Mouse (Mus musculus) stomach, embryonic 15.5 days (tissue): ENCODE measurements around the gene Col12a1. TPM values are rescaled to one million over a fixed set of nuclear protein-coding genes. Genes with fewer than 3 reads are reported as not detected.

ENCODE experiments used
- ATAC-seq: fragments of 200-750 bp; cut with Nextera tagmentation; 2 replicates; pipeline ENCODE4 v1.8.0; 2017; ENCODE audit warnings: low read depth, moderate number of reproducible peaks, moderate TSS enrichment; ENCODE audit not compliant: insufficient read depth, low FRiP score
- H3K27ac ChIP-seq: fragments of 300-500 bp; sonication (generic); 2 replicates; pipeline ENCODE4 v1.5.1; 2015; ENCODE audit warnings: mild to moderate bottlenecking, inconsistent platforms
- H3K27me3 ChIP-seq: fragments of 300-500 bp; sonication (generic); replicated peaks from 2 replicates; pipeline ENCODE4 v1.6.1; 2015; ENCODE audit warnings: inconsistent platforms
- H3K36me3 ChIP-seq: fragments of 300-500 bp; sonication (generic); 2 replicates; pipeline ENCODE4 v1.6.1; 2015; ENCODE audit warnings: inconsistent platforms
- H3K4me1 ChIP-seq: fragments of 300-500 bp; sonication (generic); 2 replicates; pipeline ENCODE4 v1.6.1; 2015; ENCODE audit warnings: inconsistent platforms
- H3K4me2 ChIP-seq: fragments of 300-500 bp; sonication (generic); 2 replicates; pipeline ENCODE4 v1.6.1; 2015; ENCODE audit warnings: mild to moderate bottlenecking, inconsistent platforms
- H3K4me3 ChIP-seq: fragments of 300-500 bp; sonication (generic); replicated peaks from 2 replicates; pipeline ENCODE4 v1.5.1; 2015; ENCODE audit warnings: inconsistent platforms
- H3K9ac ChIP-seq: fragments of 300-500 bp; sonication (generic); 2 replicates; pipeline ENCODE4 v1.6.1; 2015; ENCODE audit warnings: inconsistent platforms
- H3K9me3 ChIP-seq: fragments of 300-500 bp; sonication (generic); 2 replicates; pipeline ENCODE4 v1.6.1; 2016; ENCODE audit warnings: inconsistent platforms
- WGBS: fragments of 180-500 bp; shearing (Covaris S2); methylation state at CpG from one replicate; pipeline ENCODE4 v1.1.7; 2015; 5-methylcytosine and 5-hydroxymethylcytosine counted together
- polyA plus RNA-seq: library from polyadenylated mRNA; unstranded; fragments of >200 nt; fragmentation: Nextera tagmentation; extraction: Ambion mirVana; gene quantifications from 2 replicates; pipeline ENCODE4 v1.2.1, GENCODE M21; 2015

Gene Col12a1
- polyA plus RNA-seq, result 39.8 and 41.8 TPM in 2 replicates

DNA sequence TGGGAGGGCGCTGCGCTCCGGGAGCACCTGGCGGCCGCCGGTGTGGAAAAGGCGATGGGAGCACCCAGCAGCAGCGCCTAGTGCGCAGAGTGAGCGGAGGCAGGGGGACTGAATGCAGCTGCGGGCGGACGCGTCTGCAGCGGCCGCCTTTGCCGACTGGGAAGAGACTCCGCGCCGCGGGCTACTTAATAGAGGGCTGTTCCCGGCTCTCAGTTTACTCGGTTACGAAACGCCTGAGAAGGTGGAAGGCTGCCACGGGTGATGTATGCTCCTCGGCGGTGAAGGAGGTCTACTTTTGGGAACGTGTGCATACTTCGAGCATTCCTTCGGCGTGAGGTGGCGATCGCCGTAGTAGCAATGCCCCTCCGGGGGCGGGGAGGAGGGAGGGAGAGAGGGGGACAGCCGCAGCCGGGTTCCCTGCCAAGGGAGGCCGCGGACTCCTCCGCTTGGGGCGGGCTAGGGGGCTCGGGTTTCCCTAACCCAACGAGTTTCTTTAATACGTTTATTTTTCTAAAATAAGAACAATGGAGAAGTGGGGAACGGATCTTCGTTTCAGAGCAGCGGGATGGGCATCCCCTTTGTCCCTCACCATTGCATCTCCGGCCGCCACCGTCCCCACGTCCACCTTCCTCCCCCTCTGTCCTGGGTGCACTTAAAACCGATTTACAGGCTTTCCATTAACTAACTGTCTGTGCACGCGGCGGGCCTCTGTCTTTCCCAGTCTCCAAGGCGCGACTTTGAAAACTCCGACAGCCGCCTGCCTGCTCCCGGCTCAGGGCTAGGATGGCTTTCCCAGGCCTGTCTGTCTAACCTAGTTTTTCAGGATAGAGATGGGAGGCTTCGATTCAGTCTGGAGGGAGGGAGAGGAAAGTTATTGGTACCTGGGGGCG lies at the start of gene Col12a1:
Col12a1 (minus strand) TSS at position 351 of the 890 bp plus-strand sequence.
- Histone ChIP-seq H3K27me3 (no peaks in the 10 kb centered on the region), H3K4me2 (peak within 1 kb of the TSS; percentile 78), H3K27ac (peak within 1 kb of the TSS; percentile 86), H3K9ac (peak within 1 kb of the TSS; percentile 45), H3K36me3 (no peaks in the 10 kb centered on the region), H3K4me1 (peaks cover 25% of the 10 kb centered on the region), H3K4me3 (peak within 1 kb of the TSS; percentile 59), H3K9me3 (no peaks in the 10 kb centered on the region)
- under 1% methylated on average over 64 of the region's 64 CpGs for WGBS
- ATAC-seq, result peak; percentile 45

DNA sequence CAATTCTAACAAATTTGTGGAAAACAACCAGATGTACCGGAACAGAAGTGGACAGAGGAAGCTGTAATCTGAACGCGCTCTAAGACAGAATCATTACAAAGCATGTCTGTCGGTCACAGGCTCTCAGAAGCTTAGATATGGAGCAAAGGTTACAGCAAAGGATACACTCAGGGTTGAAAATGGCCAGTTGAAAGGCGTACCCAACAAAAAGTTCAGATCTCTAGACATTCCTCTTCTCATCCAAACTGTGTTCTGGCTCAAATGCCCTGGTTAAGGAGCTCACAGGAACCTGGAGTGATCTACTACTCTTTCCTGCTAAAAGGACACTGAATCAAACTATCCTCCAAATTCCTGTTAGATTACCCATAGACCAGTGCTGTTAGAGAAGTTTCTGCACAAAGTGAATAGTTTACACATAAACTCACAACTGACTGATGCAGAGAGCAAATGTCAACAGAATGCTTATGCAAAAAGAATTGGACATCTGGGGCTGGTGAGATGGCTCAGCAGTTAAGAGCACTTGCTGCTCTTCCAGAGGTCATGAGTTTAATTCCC lies 48.4 kb upstream of the Col12a1 start:
- Histone ChIP-seq H3K27me3 (no peaks in the 10 kb centered on the region), H3K4me2 (no peak overlapping the region), H3K9ac (no peak overlapping the region), H3K4me1 (no peaks in the 10 kb centered on the region), H3K9me3 (no peaks in the 10 kb centered on the region), H3K27ac (no peak overlapping the region), H3K4me3 (no peak overlapping the region), H3K36me3 (no peaks in the 10 kb centered on the region)
- 89% methylated on average over 5 of the region's 5 CpGs for WGBS
- no peak for ATAC-seq

DNA sequence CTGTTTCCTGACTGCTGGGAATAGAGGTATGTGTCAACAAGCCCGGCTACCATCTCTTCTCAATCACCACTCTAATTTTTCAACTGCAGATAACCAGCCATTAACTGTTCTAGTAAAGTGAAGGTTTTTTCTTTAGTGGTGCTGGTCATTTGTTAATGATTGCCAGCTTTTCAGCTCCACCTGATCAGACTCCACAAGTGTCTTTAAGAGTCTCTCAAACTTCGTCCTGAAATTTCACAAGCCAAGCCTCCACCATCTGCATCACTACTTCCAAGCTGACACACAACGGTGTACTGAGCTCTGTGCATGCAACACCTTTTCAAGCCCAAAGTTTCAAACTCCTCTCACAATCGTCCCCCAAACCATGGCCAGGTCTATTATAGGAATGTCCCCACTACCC lies 46.7 kb upstream of the Col12a1 start:
- no peak overlapping the region for H3K27ac ChIP-seq
- WGBS, result 77% methylated on average over 4 of the region's 4 CpGs
- peak; percentile 43; the same call in 1 of the 2 replicates for ATAC-seq

GRCm38 (mm10) chr9:79762519-79762918 lies 43.9 kb upstream of the Col12a1 start:
- Histone ChIP-seq H3K36me3 (no peaks in the 10 kb centered on the region), H3K27me3 (no peaks in the 10 kb centered on the region), H3K4me2 (no peak overlapping the region), H3K27ac (no peak overlapping the region), H3K9me3 (no peaks in the 10 kb centered on the region), H3K4me1 (0 out of 2 replicates have a peak, but pooled peaks cover 4% of the 10 kb centered on the region), H3K9ac (no peak overlapping the region), H3K4me3 (no peak overlapping the region)
- ATAC-seq, result no peak
- 79% methylated on average over 6 of the region's 6 CpGs for WGBS

More for the DNA sequence above, 46.7 kb upstream of the Col12a1 start:
- Histone ChIP-seq H3K36me3 (no peaks in the 10 kb centered on the region), H3K4me3 (no peak overlapping the region), H3K9ac (no peak overlapping the region), H3K4me2 (no peak overlapping the region), H3K9me3 (no peaks in the 10 kb centered on the region), H3K4me1 (no peaks in the 10 kb centered on the region), H3K27me3 (no peaks in the 10 kb centered on the region)

DNA sequence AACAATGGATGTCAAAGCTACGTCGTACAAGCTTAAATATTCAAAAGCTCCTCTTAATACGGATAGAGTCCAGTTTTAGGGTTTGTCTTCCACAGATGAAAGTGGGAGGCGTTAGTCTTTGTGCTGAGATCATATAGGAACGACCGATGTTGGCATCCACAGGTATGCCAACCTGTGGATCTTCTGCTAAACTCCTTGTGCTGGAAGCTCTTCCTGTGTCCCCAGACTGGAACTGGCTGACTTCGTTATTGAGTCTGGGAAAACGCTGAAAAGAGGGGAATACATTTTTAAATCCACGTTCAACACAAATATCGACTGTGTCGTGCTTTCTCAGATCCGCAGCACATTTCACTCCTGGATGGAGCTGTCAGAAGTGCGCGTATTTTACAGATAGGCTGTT lies 41.4 kb upstream of the Col12a1 start:
- H3K9me3 ChIP-seq, result no peaks in the 10 kb centered on the region
- peaks cover 7% of the 10 kb centered on the region for H3K36me3 ChIP-seq
- ATAC-seq, result peak; percentile 38; the same call in 1 of the 2 replicates
- peak overlapping the region; percentile 62; the same call in 1 of the 2 replicates for H3K9ac ChIP-seq
- 0 out of 2 replicates have a peak, but pooled peaks cover 4% of the 10 kb centered on the region for H3K4me1 ChIP-seq
- peak overlapping the region; percentile 59 for H3K4me2 ChIP-seq
- WGBS, result 2% methylated on average over 14 of the region's 14 CpGs
- H3K27me3 ChIP-seq, result no peaks in the 10 kb centered on the region
- peak overlapping the region; percentile 91 for H3K27ac ChIP-seq
- peak overlapping the region; percentile 68 for H3K4me3 ChIP-seq

DNA sequence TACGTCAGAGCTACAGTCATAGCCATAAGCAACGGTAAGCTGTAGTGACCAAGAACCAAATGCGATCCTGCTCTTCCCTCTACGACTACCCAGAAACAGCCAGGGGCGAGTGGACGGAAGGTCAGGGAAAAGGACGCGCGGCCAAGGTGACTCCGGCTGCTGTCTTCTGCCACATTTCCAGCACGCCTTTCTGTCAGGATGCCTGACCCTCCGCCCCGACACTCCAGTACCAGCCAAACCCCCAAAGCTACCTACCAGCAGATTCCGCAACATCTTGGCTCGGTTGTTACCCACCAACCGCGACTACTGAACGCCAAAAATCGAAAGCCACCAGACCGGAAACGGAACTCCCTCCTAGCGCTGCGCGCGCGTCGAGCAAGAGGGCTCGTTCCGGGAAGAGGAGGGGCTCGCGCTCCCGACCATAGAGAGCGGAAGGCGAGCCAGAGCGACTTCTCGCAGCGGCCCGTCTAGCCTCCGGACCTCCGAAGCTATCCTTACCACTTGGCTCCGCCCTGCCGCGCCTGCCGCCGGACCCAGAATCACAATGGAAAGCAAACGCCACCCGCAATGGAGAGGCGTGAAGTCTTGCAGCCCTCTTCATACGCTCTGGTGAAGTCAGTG lies 40.9 kb upstream of the Col12a1 start, which contains the start of gene Cox7a2:
Cox7a2 (minus strand) TSS at position 494 of the 621 bp plus-strand sequence.
- ATAC-seq, result peak; percentile 100
- peak within 1 kb of the TSS; percentile 68 for H3K4me3 ChIP-seq
- H3K4me1 ChIP-seq, result 0 out of 2 replicates have a peak, but pooled peaks cover 4% of the 10 kb centered on the region
- peak within 1 kb of the TSS; percentile 91 for H3K27ac ChIP-seq
- peaks cover 10% of the 10 kb centered on the region for H3K36me3 ChIP-seq
- no peaks in the 10 kb centered on the region for H3K27me3 ChIP-seq
- H3K4me2 ChIP-seq, result peak within 1 kb of the TSS; percentile 59
- no peaks in the 10 kb centered on the region for H3K9me3 ChIP-seq
- H3K9ac ChIP-seq, result peak within 1 kb of the TSS; percentile 80
- WGBS, result under 1% methylated on average over 49 of the region's 49 CpGs

- Histone ChIP-seq H3K27me3 (no peaks in the 10 kb centered on the region), H3K27ac (no peak overlapping the region), H3K36me3 (peaks cover 10% of the 10 kb centered on the region), H3K4me2 (no peak overlapping the region), H3K9ac (no peak overlapping the region), H3K4me1 (0 out of 2 replicates have a peak, but pooled peaks cover 4% of the 10 kb centered on the region), H3K4me3 (no peak overlapping the region), H3K9me3 (no peaks in the 10 kb centered on the region)
- ATAC-seq, result no peak
- WGBS, result 93% methylated on average over 4 of the region's 4 CpGs
These were observed 36.7 kb upstream of the Col12a1 start for GRCm38 (mm10) chr9:79755311-79755710.

- H3K4me3 ChIP-seq, result no peak overlapping the region
- H3K9me3 ChIP-seq, result no peaks in the 10 kb centered on the region
- peaks cover 10% of the 10 kb centered on the region for H3K36me3 ChIP-seq
- H3K9ac ChIP-seq, result no peak overlapping the region
- no peaks in the 10 kb centered on the region for H3K27me3 ChIP-seq
- ATAC-seq, result no peak
- H3K27ac ChIP-seq, result no peak overlapping the region
- 74% methylated on average over 8 of the region's 8 CpGs for WGBS
- H3K4me1 ChIP-seq, result no peaks in the 10 kb centered on the region
- no peak overlapping the region for H3K4me2 ChIP-seq
These were observed 33.2 kb upstream of the Col12a1 start for GRCm38 (mm10) chr9:79751846-79752245.

- Histone ChIP-seq H3K4me1 (no peaks in the 10 kb centered on the region), H3K9ac (no peak overlapping the region), H3K9me3 (no peaks in the 10 kb centered on the region), H3K36me3 (peaks cover 7% of the 10 kb centered on the region), H3K27ac (no peak overlapping the region), H3K27me3 (no peaks in the 10 kb centered on the region), H3K4me2 (no peak overlapping the region), H3K4me3 (no peak overlapping the region)
- 59% methylated on average over 7 of the region's 7 CpGs for WGBS
- ATAC-seq, result no peak
These were observed 32.1 kb upstream of the Col12a1 start for GRCm38 (mm10) chr9:79750709-79751108.

DNA sequence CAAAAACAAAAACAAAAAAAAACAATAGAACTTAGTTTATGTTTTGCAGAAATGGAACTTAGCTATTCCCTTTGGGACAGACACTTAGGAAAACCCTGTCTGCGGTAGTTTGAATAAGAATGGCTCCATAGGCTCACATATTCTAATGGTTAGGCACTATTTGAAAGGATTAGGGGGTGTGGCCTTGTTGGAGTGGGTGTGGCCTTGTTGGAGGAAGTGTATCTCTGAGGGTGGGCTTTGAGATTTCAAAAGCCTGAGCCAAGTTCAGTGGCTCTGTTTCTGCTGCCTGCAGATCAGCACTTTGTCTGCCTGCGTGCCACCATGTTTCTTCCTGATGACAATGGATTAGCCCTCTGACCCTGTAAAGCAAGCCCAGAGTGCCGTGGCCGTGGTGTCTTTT lies 26.4 kb upstream of the Col12a1 start:
- Histone ChIP-seq H3K27me3 (no peaks in the 10 kb centered on the region), H3K36me3 (no peaks in the 10 kb centered on the region), H3K9me3 (no peaks in the 10 kb centered on the region), H3K27ac (no peak overlapping the region), H3K4me1 (no peaks in the 10 kb centered on the region), H3K4me3 (no peak overlapping the region), H3K9ac (no peak overlapping the region), H3K4me2 (no peak overlapping the region)
- 58% methylated on average over 4 of the region's 4 CpGs for WGBS
- no peak for ATAC-seq

- 72% methylated on average over 6 of the region's 6 CpGs for WGBS
- no peak overlapping the region for H3K9ac ChIP-seq
- no peaks in the 10 kb centered on the region for H3K36me3 ChIP-seq
These were observed 17.0 kb upstream of the Col12a1 start for GRCm38 (mm10) chr9:79735608-79736007.

More at GRCm38 (mm10) chr9:79735608-79736007, 17.0 kb upstream of the Col12a1 start:
- no peak for ATAC-seq
- Histone ChIP-seq H3K4me3 (no peak overlapping the region), H3K9me3 (no peaks in the 10 kb centered on the region), H3K27me3 (no peaks in the 10 kb centered on the region), H3K4me1 (no peaks in the 10 kb centered on the region), H3K27ac (no peak overlapping the region), H3K4me2 (no peak overlapping the region)
